Mouse (Mus musculus) limb, embryonic 10.5 days (tissue): ENCODE data around the gene Kif1b. TPM values are rescaled to one million over a fixed set of nuclear protein-coding genes. Genes with fewer than 3 reads are reported as not detected.

Source experiments
- DNase-seq: peaks from one replicate; pipeline ENCODE4 v3.0.0-alpha.2; 2017; ENCODE audit warnings: low spot score
- H3K27ac ChIP-seq: fragments of 300-500 bp; sonication (generic); 2 replicates; pipeline ENCODE4 v1.5.1; 2016; ENCODE audit warnings: mild to moderate bottlenecking
- H3K27me3 ChIP-seq: fragments of 300-500 bp; sonication (generic); 2 replicates; pipeline ENCODE4 v1.6.1; 2016; ENCODE audit warnings: low read depth, mild to moderate bottlenecking; ENCODE audit not compliant: poor library complexity, severe bottlenecking
- H3K36me3 ChIP-seq: fragments of 300-500 bp; sonication (generic); 2 replicates; pipeline ENCODE4 v1.6.1; 2016; ENCODE audit warnings: mild to moderate bottlenecking, moderate library complexity
- H3K4me1 ChIP-seq: fragments of 300-500 bp; sonication (generic); 2 replicates; pipeline ENCODE4 v1.6.1; 2016
- H3K4me3 ChIP-seq: fragments of 300-500 bp; sonication (generic); 2 replicates; pipeline ENCODE4 v1.5.1; 2016; ENCODE audit warnings: mild to moderate bottlenecking, moderate library complexity
- H3K9me3 ChIP-seq: fragments of 300-500 bp; sonication (generic); replicated peaks from 2 replicates; pipeline ENCODE4 v1.6.1; 2016; ENCODE audit warnings: mild to moderate bottlenecking
- WGBS: fragments of 180-500 bp; shearing (Covaris S2); methylation state at CpG from one replicate; pipeline ENCODE4 v1.1.7; 2016; 5-methylcytosine and 5-hydroxymethylcytosine counted together
- polyA plus RNA-seq: library from polyadenylated mRNA; unstranded; fragments of >200 nt; fragmentation: Nextera tagmentation; extraction: Ambion mirVana; gene quantifications from 2 replicates; pipeline ENCODE4 v1.2.1, GENCODE M21; 2016

The Kif1b gene
- polyA plus RNA-seq, 1 experiment from 2014 or later: 38.2 TPM

DNA sequence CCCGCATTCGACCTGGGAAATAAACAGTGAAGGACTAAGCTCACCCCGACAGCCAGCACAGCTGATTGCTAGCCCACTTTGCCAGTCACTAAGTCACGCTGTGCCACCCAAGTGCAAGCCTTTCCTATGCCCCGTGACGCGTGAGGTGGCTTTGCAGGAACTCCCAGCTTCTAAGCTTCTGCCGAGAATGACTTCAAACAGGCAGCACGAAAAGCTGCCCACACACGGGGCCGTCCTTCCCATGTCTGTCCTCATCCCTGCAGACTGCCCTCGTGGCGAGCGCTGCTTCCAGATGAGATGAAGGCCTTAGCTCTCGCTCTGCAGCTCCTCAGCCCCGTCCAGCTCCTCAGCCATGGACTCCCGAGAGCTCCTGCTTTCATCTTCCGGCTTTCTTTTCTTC is 179.0 kb downstream of the Kif1b start:
- H3K4me3 ChIP-seq: no peak overlapping the region
- H3K4me1 ChIP-seq: peaks cover 3% of the 10 kb centered on the region; the same call in 1 of the 2 replicates
- H3K27ac ChIP-seq: no peak overlapping the region
- H3K27me3 ChIP-seq: no peaks in the 10 kb centered on the region
- 89% methylated on average over 18 of the region's 18 CpGs for WGBS
- H3K36me3 ChIP-seq: peaks cover 72% of the 10 kb centered on the region
- no peaks in the 10 kb centered on the region for H3K9me3 ChIP-seq
- no peak for DNase-seq

DNA sequence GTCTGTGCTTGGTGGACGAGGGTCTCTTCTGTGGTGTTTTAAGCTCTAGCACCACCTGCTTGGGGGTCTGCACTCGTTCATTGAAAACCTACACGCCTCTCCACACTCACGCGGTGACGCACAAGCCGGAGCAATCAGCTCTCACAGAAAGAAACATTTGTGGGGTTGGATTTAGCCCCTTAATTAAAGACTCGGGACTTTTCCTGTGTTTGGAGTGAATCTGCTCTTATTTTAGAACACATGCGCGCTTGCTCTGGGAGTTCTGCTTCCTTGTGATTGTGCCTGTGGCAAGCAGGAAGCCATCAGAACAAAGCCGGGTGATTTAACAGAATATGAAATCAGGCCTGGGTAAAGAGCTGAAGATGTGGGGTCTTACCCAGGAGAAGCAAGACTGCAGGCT is 180.8 kb downstream of the Kif1b start, which contains the start of gene Cort:
TSS of gene Cort (minus strand) at position 101 of the 400 bp plus-strand sequence.
- H3K36me3 ChIP-seq: peaks cover 62% of the 10 kb centered on the region
- no peaks in the 10 kb centered on the region for H3K4me1 ChIP-seq
- DNase-seq: no peak
- no peak within 1 kb of the TSS for H3K27ac ChIP-seq
- H3K27me3 ChIP-seq: no peaks in the 10 kb centered on the region
- H3K4me3 ChIP-seq: no peak within 1 kb of the TSS
- H3K9me3 ChIP-seq: no peaks in the 10 kb centered on the region
- 89% methylated on average over 11 of the region's 11 CpGs for WGBS

Other genes with a start within 250 kb of the Kif1b start
- gene Pex14, start 207.8 kb downstream of the Kif1b start, polyA plus RNA-seq: 65.0 and 66.1 TPM in 2 replicates
- 30.6 and 33.8 TPM in 2 replicates for gene Dffa, start 203.5 kb downstream of the Kif1b start, polyA plus RNA-seq
- 0.23 and 0.24 TPM in 2 replicates for gene Cort, start 180.9 kb downstream of the Kif1b start, polyA plus RNA-seq
- gene Cenps, start 170.1 kb downstream of the Kif1b start, polyA plus RNA-seq: 56.2 and 59.6 TPM in 2 replicates
- 159 and 173 TPM in 2 replicates for gene Pgd, start 140.9 kb downstream of the Kif1b start, polyA plus RNA-seq
- gene Ube4b, start 119.1 kb upstream of the Kif1b start, polyA plus RNA-seq: 72.2 and 76.4 TPM in 2 replicates
- gene Rbp7, start 147.3 kb upstream of the Kif1b start, polyA plus RNA-seq: not detected in 2 replicates
- 0.26 and 0.83 TPM in 2 replicates for gene Tmem274, start 169.7 kb upstream of the Kif1b start, polyA plus RNA-seq
- 16.1 and 16.8 TPM in 2 replicates for gene Nmnat1, start 177.5 kb upstream of the Kif1b start, polyA plus RNA-seq
- gene Lzic, start 177.5 kb upstream of the Kif1b start, polyA plus RNA-seq: 55.1 and 55.4 TPM in 2 replicates
- 67.1 and 78.4 TPM in 2 replicates for gene Ctnnbip1, start 210.5 kb upstream of the Kif1b start, polyA plus RNA-seq